Mouse (Mus musculus): ENCODE measurements around the gene Htra2. TPM values are rescaled to one million over a fixed set of nuclear protein-coding genes. Genes with fewer than 3 reads are reported as not detected.

The Htra2 gene
- polyA plus RNA-seq (2014; fragmentation: Illumina TruSeq; extraction: RNeasy Lipid Tissue Mini Kit (QIAGEN cat#74804); ENCODE audit: low read depth, low replicate concordance) = 3.9 TPM

GRCm38 (mm10) chr6:83054871-83055431 lies at the start of gene Htra2:
Gene Htra2 (minus strand): TSS chr6:83055273.

GRCm38 (mm10) chr6:83101316-83101687 lies 46.2 kb upstream of the Htra2 start, which contains the start of the genes Ccdc142 and Gm42688:
Gene Ccdc142 (plus strand): TSS chr6:83101601.
Gene Gm42688 (plus strand): TSS chr6:83101617.

GRCm38 (mm10) chr6:83086121-83087035 lies 31.3 kb upstream of the Htra2 start, which contains the start of gene Lbx2:
Gene Lbx2 (plus strand): TSS chr6:83086367.

GRCm38 (mm10) chr6:83077630-83078323 lies 22.7 kb upstream of the Htra2 start, which contains the start of gene Pcgf1:
Gene Pcgf1 (plus strand): TSS chr6:83077869.

DNA sequence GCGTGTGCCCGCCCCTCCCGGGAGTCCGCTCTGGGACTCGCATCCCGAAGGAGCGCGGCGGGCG lies 15.0 kb upstream of the Htra2 start, which contains the start of gene Tlx2:
Gene Tlx2, minus strand, starts transcription at position 47 of the 64 bp plus-strand sequence.

DNA sequence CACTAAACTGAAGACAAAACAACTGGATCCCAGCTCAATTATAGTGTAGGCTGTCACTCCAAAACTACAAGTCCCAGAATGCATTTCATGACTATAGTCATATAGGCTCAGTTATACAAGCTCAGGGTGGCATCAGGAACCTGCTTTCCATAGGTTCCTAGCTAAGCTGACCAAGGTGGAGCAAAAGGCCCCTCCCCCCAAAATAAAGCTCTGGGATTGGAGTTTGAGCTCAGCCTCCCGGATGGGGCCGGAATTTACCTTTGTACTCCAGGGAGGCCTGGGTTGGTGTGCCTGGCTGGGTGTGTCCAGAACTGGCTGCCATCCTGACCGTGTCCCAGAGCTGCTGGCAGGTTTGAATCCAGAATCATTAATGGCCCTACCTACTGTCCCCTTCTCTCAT lies 2.7 kb upstream of the Htra2 start, which contains the start of gene Dqx1:
Gene Dqx1, plus strand, starts transcription at position 55 of the 400 bp plus-strand sequence.

DNA sequence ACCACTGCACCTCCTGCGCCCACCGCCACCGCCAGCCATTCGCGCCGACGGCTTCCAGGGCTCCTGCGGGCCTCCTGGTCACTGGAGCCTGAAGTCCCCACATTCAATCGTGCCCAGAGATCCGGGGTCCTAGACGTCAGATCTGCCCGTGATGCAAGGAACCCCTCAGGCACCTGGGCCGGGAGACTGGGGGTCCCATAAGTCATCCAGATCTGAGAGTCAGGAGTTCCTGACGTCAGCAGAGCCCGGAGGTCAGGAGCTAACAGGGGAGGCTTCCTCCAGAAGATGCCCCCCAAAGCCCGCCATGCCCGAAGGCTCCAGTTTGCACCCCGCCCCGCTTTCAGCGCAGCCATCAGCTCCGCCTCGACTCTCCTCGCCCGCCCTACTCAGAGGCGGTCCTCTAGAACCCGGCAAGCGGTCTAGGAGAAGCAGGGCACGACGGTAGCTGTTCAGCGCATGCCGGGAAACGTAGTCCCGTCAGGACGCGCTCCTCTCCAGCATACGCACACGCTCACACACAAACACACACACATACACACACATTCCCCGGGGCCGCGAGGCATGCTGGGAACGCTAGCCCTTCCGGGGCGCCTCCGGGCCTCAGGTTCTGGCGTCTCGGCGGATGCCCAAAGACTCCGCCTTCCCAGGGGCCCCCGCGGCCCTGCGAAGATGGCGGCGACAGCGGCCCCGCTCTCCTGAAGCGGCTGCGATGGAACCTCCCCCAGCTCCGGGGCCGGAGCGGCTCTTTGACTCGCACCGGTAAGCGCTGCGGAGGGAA lies 810 bp downstream of the Htra2 start, which contains the start of gene Aup1:
Gene Aup1, plus strand, starts transcription at position 448 of the 778 bp plus-strand sequence.

DNA sequence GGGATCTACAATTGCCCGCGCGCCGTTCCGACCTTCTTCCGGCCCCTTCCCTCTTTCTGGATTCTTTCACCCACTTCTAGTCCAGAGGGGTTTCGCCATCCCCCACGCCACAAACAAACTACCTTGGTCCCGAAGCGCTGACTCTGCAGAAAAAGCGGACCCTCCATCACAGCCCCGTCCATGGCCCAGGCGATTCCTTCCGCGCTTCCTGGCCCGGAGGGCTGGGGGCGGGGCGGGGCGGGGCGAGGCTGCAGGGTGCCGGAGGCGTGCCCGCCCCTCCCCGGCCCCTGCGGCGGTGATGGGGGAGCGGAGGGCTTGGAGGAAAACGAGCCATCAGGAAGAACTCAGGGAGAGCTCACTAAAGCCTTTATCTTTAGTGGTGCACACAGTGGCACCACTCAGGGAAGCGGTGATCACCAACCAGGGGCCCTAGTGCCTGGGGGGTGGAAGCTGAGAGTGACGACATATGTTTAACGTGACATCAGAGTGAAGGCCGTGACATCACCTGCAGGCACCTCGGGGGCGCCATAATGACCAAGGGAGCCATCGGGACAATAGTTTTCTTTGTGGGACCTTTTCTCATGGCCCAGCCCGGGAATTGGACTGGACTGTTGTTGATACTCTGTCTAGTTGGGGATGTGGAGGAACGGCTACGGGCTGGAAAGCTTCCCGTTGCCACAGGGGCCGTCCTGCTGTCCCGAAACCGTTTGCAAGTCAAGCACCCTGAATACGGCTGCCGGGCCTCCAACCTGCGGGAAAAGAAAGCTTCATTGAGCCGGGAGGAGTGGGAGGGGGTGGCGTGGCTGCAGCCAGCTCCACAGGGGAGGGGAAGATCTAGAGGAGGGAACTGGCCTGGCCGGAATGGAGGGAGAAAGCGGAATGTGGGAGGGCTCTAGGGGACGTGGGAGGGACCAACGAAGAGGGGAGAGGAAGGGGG lies 21.6 kb downstream of the Htra2 start, which contains the start of the genes Dok1 and Loxl3:
Gene Dok1, minus strand, starts transcription at position 223 of the 937 bp plus-strand sequence.
Gene Loxl3, plus strand, starts transcription at position 925 of the 937 bp plus-strand sequence.

Other genes with a start within 250 kb of the Htra2 start
- gene Sema4f, start 115.5 kb downstream of the Htra2 start, polyA plus RNA-seq (2014; fragmentation: Illumina TruSeq; extraction: RNeasy Lipid Tissue Mini Kit (QIAGEN cat#74804); ENCODE audit: low read depth, low replicate concordance) = not detected
- not detected for gene M1ap, start 108.4 kb downstream of the Htra2 start, polyA plus RNA-seq (2014; fragmentation: Illumina TruSeq; extraction: RNeasy Lipid Tissue Mini Kit (QIAGEN cat#74804); ENCODE audit: low read depth, low replicate concordance)
- not detected for gene Dok1, start 21.8 kb downstream of the Htra2 start, polyA plus RNA-seq (2014; fragmentation: Illumina TruSeq; extraction: RNeasy Lipid Tissue Mini Kit (QIAGEN cat#74804); ENCODE audit: low read depth, low replicate concordance)
- gene Loxl3, start 21.1 kb downstream of the Htra2 start, polyA plus RNA-seq (2014; fragmentation: Illumina TruSeq; extraction: RNeasy Lipid Tissue Mini Kit (QIAGEN cat#74804); ENCODE audit: low read depth, low replicate concordance) = 1.3 TPM
- 9.0 TPM for gene Aup1, start 752 bp downstream of the Htra2 start, polyA plus RNA-seq (2014; fragmentation: Illumina TruSeq; extraction: RNeasy Lipid Tissue Mini Kit (QIAGEN cat#74804); ENCODE audit: low read depth, low replicate concordance)
- 0.17 TPM for gene Dqx1, start 2.6 kb upstream of the Htra2 start, polyA plus RNA-seq (2014; fragmentation: Illumina TruSeq; extraction: RNeasy Lipid Tissue Mini Kit (QIAGEN cat#74804); ENCODE audit: low read depth, low replicate concordance)
- gene Tlx2, start 15.0 kb upstream of the Htra2 start, polyA plus RNA-seq (2014; fragmentation: Illumina TruSeq; extraction: RNeasy Lipid Tissue Mini Kit (QIAGEN cat#74804); ENCODE audit: low read depth, low replicate concordance) = not detected
- gene Pcgf1, start 22.6 kb upstream of the Htra2 start, polyA plus RNA-seq (2014; fragmentation: Illumina TruSeq; extraction: RNeasy Lipid Tissue Mini Kit (QIAGEN cat#74804); ENCODE audit: low read depth, low replicate concordance) = 9.9 TPM
- gene Lbx2, start 31.1 kb upstream of the Htra2 start, polyA plus RNA-seq (2014; fragmentation: Illumina TruSeq; extraction: RNeasy Lipid Tissue Mini Kit (QIAGEN cat#74804); ENCODE audit: low read depth, low replicate concordance) = not detected
- not detected for gene Ccdc142, start 46.3 kb upstream of the Htra2 start, polyA plus RNA-seq (2014; fragmentation: Illumina TruSeq; extraction: RNeasy Lipid Tissue Mini Kit (QIAGEN cat#74804); ENCODE audit: low read depth, low replicate concordance)
- gene Gm42688, start 46.3 kb upstream of the Htra2 start, polyA plus RNA-seq (2014; fragmentation: Illumina TruSeq; extraction: RNeasy Lipid Tissue Mini Kit (QIAGEN cat#74804); ENCODE audit: low read depth, low replicate concordance) = 1.6 TPM
- gene Mrpl53, start 53.8 kb upstream of the Htra2 start, polyA plus RNA-seq (2014; fragmentation: Illumina TruSeq; extraction: RNeasy Lipid Tissue Mini Kit (QIAGEN cat#74804); ENCODE audit: low read depth, low replicate concordance) = 40.2 TPM
- 3.9 TPM for gene Mogs, start 60.2 kb upstream of the Htra2 start, polyA plus RNA-seq (2014; fragmentation: Illumina TruSeq; extraction: RNeasy Lipid Tissue Mini Kit (QIAGEN cat#74804); ENCODE audit: low read depth, low replicate concordance)
- gene Wbp1, start 66.3 kb upstream of the Htra2 start, polyA plus RNA-seq (2014; fragmentation: Illumina TruSeq; extraction: RNeasy Lipid Tissue Mini Kit (QIAGEN cat#74804); ENCODE audit: low read depth, low replicate concordance) = 5.9 TPM
- not detected for gene Ino80b, start 70.2 kb upstream of the Htra2 start, polyA plus RNA-seq (2014; fragmentation: Illumina TruSeq; extraction: RNeasy Lipid Tissue Mini Kit (QIAGEN cat#74804); ENCODE audit: low read depth, low replicate concordance)
- gene Rtkn, start 80.2 kb upstream of the Htra2 start, polyA plus RNA-seq (2014; fragmentation: Illumina TruSeq; extraction: RNeasy Lipid Tissue Mini Kit (QIAGEN cat#74804); ENCODE audit: low read depth, low replicate concordance) = 0.58 TPM
- 0.41 TPM for gene Wdr54, start 101.1 kb upstream of the Htra2 start, polyA plus RNA-seq (2014; fragmentation: Illumina TruSeq; extraction: RNeasy Lipid Tissue Mini Kit (QIAGEN cat#74804); ENCODE audit: low read depth, low replicate concordance)
- not detected for gene 1700003E16Rik, start 101.1 kb upstream of the Htra2 start, polyA plus RNA-seq (2014; fragmentation: Illumina TruSeq; extraction: RNeasy Lipid Tissue Mini Kit (QIAGEN cat#74804); ENCODE audit: low read depth, low replicate concordance)
- 14.2 TPM for gene Dctn1, start 110.6 kb upstream of the Htra2 start, polyA plus RNA-seq (2014; fragmentation: Illumina TruSeq; extraction: RNeasy Lipid Tissue Mini Kit (QIAGEN cat#74804); ENCODE audit: low read depth, low replicate concordance)
- not detected for gene Slc4a5, start 164.6 kb upstream of the Htra2 start, polyA plus RNA-seq (2014; fragmentation: Illumina TruSeq; extraction: RNeasy Lipid Tissue Mini Kit (QIAGEN cat#74804); ENCODE audit: low read depth, low replicate concordance)